Mouse (Mus musculus) adrenal gland, adult 8-10 months (tissue): ENCODE data around the gene Zmynd10. TPM values are rescaled to one million over a fixed set of nuclear protein-coding genes. Genes with fewer than 3 reads are reported as not detected.

Experiments
- DNase-seq: peaks from one replicate; pipeline ENCODE4 v3.0.0; 2022
- total RNA-seq, 4 experiments: library from RNA; stranded (reverse); gene quantifications; 2 replicates each; pipeline ENCODE4 v1.2.4; 2022

Gene Zmynd10
- total RNA-seq, 4 experiments from 2014 or later, result 0.41 to 1.7 (median 0.62) TPM; not detected in 1

GRCm38 (mm10) chr9:107580501-107581317 lies 33.6 kb downstream of the Zmynd10 start, which contains the start of gene Hyal3:
Gene Hyal3 (plus strand): TSS chr9:107580818.
- DNase-seq, result peak; percentile 93

DNA sequence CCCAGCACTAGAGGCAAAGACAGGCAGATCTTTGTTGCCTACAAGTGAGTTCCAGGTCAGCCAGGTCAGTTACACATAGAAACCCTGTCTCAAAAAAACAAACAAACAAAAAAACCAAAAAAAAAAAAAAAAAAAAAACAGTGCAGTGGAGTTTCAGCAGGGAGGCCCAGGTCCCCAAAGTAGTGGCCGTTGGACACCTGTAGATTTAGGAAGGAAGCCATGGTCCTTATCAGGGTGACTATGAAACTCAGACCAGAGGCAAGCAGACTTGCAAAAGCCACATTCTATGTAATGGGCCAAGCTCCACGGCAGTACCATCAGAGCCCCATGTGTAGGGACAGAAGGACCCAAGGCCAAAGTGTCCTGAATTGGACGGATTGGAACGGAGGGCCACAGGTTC lies 34.5 kb downstream of the Zmynd10 start:
- no peak for DNase-seq

DNA sequence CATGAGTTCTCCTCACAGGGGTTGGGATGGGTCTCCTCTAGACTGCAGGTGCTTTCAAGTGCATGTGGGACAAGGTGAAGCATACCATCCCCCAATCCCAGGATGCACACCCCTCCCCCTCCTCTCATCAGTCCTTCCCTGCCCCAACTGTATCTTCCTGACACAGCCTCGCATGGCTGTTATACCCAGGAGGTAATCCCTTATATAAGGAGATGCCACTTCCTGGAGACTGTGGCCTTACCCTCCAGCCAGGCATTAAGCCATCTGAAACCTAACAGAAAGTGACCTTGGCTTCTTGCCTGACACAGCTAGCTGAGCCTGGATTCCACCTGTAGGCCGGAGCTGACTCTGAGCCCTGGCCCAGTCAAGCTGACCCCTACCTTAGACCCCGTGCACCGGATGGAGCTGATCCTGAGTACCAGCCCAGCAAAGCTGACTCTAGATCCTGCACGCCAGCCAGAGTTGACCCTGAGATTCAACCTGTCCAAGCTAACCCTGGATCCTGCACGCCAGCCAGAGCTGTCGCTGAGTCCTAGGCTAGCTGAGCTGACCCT lies 35.5 kb downstream of the Zmynd10 start:
- no peak for DNase-seq

- DNase-seq, result no peak
Observed at GRCm38 (mm10) chr9:107583174-107583573, 36.1 kb downstream of the Zmynd10 start.

DNA sequence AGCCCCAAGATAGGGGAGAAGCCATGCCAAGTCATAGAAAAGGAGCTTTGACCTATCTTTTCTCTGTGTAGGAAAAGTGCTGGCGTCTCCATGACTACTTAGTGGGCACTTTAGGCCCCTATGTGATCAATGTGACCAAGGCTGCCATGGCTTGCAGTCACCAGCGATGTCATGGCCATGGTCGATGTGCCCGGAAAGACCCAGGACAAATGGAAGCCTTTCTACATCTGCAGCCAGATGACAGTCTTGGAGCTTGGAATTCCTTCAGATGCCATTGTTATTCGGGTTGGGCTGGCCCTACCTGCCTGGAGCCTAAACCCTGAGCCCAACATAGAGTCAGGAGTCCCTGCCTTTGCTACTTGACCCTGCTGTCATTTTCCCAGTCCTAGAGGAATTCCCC lies 39.4 kb downstream of the Zmynd10 start:
- DNase-seq, result no peak

GRCm38 (mm10) chr9:107586974-107587832 lies 40.1 kb downstream of the Zmynd10 start, which contains the start of gene Ifrd2:
Gene Ifrd2 (plus strand): TSS chr9:107587642.
- peak; percentile 98 for DNase-seq

- no peak for DNase-seq
Observed at GRCm38 (mm10) chr9:107587833-107588639, 40.9 kb downstream of the Zmynd10 start.

DNA sequence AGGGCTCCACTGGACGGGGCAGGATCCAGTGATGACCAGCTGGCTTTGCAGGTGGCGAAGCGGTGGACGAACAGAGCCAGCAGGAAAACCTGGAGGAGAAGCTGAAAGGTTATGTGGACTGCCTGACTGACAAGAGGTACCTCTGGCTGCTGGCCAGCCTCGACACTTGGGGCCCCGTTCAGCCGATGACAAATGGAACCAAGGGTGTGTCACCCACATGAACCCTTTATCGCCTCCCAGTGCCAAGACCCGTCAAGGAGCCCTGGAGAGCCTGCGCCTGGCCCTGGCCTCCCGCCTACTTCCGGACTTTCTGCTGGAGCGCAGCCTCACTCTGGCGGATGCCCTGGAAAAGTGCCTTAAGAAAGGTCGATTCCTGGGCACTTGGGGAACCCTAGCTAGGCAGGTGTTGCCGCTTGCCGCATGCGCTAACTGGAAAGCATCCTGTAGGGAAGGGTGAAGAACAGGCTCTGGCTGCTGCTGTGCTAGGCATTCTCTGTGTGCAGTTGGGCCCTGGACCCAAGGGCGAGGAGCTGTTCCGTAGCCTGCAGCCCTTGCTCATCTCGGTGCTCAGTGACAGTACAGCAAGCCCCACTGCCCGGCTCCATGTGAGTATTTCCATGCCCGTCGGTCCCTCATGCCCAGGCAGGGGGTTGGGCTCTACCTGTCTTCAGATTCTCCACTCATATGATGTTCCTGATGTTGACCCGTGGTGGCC lies 43.1 kb downstream of the Zmynd10 start:
- DNase-seq, result no peak

DNA sequence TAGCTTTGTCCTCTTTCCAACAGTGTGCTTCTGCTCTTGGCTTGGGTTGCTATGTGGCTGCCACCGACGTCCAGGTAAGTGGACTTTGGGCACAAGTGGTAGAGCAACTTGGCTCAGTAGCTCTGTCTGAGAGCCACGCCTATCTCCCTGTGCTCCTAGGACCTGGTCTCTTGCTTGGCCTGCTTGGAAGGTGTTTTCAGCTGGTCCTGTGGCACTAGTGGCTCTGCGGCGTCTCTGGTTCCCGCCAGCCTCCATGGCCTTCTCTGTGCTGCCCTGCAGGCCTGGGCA lies 43.6 kb downstream of the Zmynd10 start:
- no peak for DNase-seq

DNA sequence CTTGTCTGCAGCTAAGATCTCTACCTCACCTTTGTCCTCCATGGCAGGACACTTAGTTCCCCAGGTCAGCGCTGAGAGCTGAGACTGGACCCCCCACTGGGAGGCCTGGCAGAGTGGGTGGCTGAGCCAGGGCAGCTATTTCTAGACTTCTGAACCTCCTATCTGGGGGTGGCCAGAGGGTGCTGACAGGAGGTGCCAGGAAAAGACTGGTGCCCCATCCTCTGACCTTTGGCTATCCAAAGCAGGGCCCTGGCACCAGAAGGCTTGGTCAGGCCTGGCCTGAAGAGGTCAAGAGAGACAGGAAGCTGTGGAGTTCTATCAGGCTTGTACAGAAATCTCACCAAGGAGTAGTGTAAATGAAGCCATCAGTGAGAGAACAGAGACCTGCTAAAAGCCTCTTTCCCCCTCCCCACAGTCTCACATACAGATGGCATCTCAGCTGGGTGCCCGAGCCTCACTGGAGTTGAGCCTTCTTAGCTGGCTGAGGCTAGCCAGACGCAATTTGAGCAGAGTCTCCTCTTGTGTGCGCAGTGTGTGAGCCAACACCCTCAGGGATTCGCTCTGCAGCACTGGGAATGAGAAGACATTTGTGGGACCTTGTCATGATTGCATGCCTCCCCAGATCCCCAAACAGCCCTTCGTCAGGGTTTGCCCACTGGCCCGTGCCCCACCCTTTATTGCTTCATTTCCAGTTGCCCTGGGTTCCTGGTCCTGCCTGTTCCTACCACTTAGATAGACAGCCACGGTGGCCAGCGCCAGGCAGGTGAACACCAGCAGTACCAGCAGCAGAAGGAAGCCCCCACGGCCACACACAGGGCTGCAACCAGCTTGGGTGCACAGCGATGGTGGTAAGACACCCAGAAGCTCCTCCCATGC lies 46.2 kb downstream of the Zmynd10 start:
- DNase-seq, result no peak

DNA sequence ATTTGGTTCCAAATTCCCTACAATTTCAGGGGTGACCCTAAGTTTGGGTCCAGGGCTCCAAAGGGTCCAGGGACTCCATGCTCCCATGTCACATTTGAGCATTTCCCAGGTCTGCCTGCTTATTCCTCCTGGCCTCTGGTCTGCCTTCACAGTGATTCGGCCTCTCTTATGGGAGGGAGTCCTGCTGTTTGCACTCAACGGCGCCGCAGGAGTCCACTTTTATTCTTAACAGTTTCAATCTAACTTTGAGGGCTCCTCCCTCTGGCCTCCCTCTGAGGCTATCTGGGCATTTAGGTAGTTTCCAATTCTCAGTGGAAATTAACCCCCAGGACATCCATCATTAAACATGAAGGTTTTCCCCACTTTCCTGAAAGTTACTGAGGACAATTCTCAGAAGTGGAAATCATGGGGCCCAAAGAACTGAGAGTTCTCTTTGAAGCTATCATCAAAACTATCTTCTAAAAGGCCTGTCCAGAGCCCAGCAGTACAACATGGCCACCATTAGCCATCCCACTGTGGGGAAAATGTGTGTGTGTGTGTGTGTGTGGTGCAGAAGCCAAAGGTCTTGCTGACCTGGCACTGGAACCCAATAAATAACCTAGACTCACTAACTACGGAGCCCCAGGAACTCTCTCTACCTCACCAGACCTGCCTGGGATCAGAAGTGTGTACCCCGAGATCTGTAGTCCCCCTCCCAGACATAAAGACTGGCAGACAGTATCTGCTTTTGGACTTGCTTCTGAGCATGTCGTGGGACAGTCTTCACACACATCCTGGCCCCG lies 47.4 kb downstream of the Zmynd10 start:
- DNase-seq, result no peak

DNA sequence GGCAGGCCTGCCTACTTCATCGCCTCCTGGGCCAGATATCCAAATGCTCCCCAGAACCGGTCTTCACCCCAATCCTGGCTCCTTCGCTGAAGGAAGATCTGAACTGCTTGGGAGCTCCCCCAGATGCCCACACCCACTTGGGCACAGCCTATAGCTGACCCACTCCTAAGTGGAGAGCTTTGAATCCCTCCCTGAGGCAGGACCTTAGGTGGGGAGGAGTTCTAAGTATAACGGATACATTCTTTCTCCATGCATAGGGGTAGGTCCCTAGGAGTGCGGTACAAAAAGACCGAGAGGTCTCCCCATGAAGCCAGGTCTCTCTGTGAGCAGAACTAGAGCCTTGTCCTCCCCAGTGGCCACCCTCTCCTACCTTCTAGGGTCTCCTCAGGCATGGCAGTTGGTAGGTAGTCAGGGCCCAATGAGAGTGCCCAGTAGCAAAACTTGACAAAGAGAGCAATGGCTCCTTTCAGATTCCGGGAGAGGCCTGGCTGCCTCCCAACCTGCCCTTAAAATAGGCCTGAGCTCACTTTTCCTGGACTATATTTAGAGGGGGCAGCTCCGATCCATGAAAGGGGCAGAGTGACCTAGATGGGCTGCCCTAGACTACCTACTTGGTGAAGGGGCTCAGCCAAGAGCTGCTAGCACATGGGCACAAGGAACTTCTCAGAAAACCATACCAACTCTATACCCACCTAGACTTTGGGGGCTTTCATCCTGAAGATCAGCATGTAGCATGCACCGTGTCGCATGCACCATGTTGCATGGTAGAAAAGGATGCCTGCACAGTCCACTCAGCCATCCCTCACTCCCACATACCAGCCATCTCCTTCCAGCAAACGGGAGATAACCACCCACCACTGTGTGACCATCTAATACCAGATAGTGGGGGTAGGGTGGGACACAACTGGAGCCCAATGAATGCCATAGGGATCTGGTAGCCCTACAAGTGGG lies 49.8 kb downstream of the Zmynd10 start:
- no peak for DNase-seq

- no peak for DNase-seq
Observed at GRCm38 (mm10) chr9:107598385-107598784, 51.3 kb downstream of the Zmynd10 start.

DNA sequence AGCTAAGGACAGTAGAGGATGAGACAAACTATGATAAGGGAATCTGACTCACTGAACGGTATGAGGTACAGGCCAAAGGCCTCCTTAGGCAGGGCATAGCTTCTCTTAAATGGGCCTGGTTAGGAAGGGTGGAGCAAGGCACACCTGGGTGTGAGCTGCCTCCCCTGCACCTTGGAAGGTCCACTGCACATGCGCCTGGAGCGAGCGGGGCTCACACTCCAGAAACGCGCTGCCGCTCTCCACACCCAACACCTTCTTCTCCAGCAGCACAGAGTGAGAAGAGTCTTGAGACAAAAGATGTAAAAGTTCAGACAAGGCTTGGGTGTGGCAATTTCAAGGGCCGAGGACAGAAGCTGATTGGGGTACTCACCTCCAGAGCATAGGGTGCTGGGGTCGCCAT lies 52.3 kb downstream of the Zmynd10 start:
- no peak for DNase-seq

DNA sequence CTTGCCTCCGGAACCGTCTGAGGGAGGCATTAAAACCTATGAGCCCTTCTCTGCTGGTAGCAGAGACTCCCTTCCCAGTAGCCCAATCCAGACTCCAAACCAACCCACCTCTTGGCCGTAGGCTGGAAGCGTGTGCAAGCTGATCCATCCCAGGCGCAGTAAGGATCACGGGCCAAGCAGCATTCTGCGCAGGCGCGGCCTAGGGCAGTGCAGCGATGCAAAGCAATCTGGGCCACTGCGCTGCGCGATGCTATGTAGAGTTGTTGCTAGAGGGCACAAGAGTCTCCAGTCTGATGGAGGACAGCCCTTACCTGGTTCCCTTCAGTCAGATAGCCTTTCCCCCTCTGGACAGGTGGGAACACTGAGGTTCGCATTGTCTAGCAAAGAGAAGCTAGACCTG lies 52.7 kb downstream of the Zmynd10 start:
- DNase-seq, result no peak

DNA sequence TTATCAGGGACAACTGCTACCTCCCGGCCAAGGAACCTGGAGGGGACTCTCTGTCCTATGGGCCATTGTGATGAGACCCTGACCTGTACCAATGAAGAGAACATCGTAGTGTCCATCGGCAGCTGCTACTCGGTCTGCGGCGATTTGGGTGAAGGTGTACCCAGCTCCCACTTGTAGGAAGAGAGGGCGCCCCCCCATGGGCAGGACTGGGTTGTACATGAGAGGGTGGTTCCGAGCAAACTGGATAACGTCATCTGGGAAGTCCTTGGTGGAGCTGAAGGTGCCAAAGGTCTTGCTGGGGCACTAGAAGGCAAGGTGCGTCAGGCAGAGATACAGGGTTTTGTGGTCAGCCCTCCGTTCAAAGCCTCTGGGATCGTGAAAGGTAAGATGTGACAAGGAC lies 53.6 kb downstream of the Zmynd10 start:
- no peak for DNase-seq
